Mouse (Mus musculus) forebrain, embryonic 15.5 days (tissue): ENCODE data around the gene Pla2g1b. TPM values are rescaled to one million over a fixed set of nuclear protein-coding genes. Genes with fewer than 3 reads are reported as not detected.
"Not testable (repeated sequence)": the region's sequence is repeated elsewhere in the genome, so short reads cannot be mapped to it uniquely, and the experiment has no call there.

Experiments
- ATAC-seq: fragments of 200-750 bp; cut with Nextera tagmentation; replicated peaks from 2 replicates; pipeline ENCODE4 v1.8.0; 2017; ENCODE audit warnings: mild to moderate bottlenecking, moderate TSS enrichment, moderate library complexity
- H3K27ac ChIP-seq: fragments of 300-500 bp; sonication (generic); replicated peaks from 2 replicates; pipeline ENCODE4 v1.5.1; 2015; ENCODE audit warnings: mild to moderate bottlenecking, inconsistent platforms
- H3K27me3 ChIP-seq: fragments of 300-500 bp; sonication (generic); 2 replicates; pipeline ENCODE4 v1.6.1; 2015; ENCODE audit warnings: inconsistent platforms
- H3K36me3 ChIP-seq: fragments of 300-500 bp; sonication (generic); 2 replicates; pipeline ENCODE4 v1.6.1; 2015; ENCODE audit warnings: mild to moderate bottlenecking, inconsistent platforms
- H3K4me1 ChIP-seq: fragments of 300-500 bp; sonication (generic); 2 replicates; pipeline ENCODE4 v1.6.1; 2015; ENCODE audit warnings: inconsistent platforms
- H3K4me2 ChIP-seq: fragments of 300-500 bp; sonication (generic); replicated peaks from 2 replicates; pipeline ENCODE4 v1.6.1; 2015; ENCODE audit warnings: mild to moderate bottlenecking, inconsistent platforms
- H3K4me3 ChIP-seq: fragments of 300-500 bp; sonication (generic); 2 replicates; pipeline ENCODE4 v1.5.1; 2015; ENCODE audit warnings: mild to moderate bottlenecking, inconsistent platforms
- H3K9ac ChIP-seq: fragments of 300-500 bp; sonication (generic); replicated peaks from 2 replicates; pipeline ENCODE4 v1.6.1; 2015; ENCODE audit warnings: mild to moderate bottlenecking, inconsistent platforms
- H3K9me3 ChIP-seq: fragments of 300-500 bp; sonication (generic); 2 replicates; pipeline ENCODE4 v1.6.1; 2016; ENCODE audit warnings: inconsistent platforms
- WGBS: fragments of 180-500 bp; shearing (Covaris S2); methylation state at CpG from one replicate; pipeline ENCODE4 v1.1.7; 2015; ENCODE audit warnings: mixed read lengths; 5-methylcytosine and 5-hydroxymethylcytosine counted together
- polyA plus RNA-seq: library from polyadenylated mRNA; unstranded; fragments of >200 nt; fragmentation: Nextera tagmentation; extraction: Ambion mirVana; gene quantifications from 2 replicates; pipeline ENCODE4 v1.2.1, GENCODE M21; 2015

The Pla2g1b gene
- polyA plus RNA-seq, 1 experiment from 2014 or later = not detected

GRCm38 (mm10) chr5:115514896-115515587, 49.0 kb downstream of the Pla2g1b start:
- no peak overlapping the region for H3K4me3 ChIP-seq
- no peak overlapping the region for H3K9ac ChIP-seq
- no peak overlapping the region for H3K4me2 ChIP-seq
- peaks cover 15% of the 10 kb centered on the region for H3K4me1 ChIP-seq
- no peaks in the 10 kb centered on the region for H3K36me3 ChIP-seq
- H3K27me3 ChIP-seq = no peaks in the 10 kb centered on the region
- peak overlapping the region; percentile 22 for H3K27ac ChIP-seq
- ATAC-seq = no peak; the same call in 1 of the 2 replicates
- 55% methylated on average over 20 of the region's 20 CpGs for WGBS
- H3K9me3 ChIP-seq = no peaks in the 10 kb centered on the region

GRCm38 (mm10) chr5:115516081-115516907, 50.2 kb downstream of the Pla2g1b start:
- H3K9me3 ChIP-seq = no peaks in the 10 kb centered on the region
- H3K27ac ChIP-seq = no peak overlapping the region
- no peak overlapping the region for H3K9ac ChIP-seq
- no peaks in the 10 kb centered on the region for H3K27me3 ChIP-seq
- no peak overlapping the region for H3K4me2 ChIP-seq
- WGBS = 80% methylated on average over 32 of the region's 32 CpGs
- no peak for ATAC-seq
- H3K4me3 ChIP-seq = no peak overlapping the region
- H3K4me1 ChIP-seq = peaks cover 12% of the 10 kb centered on the region
- H3K36me3 ChIP-seq = no peaks in the 10 kb centered on the region

GRCm38 (mm10) chr5:115516908-115517307, 50.8 kb downstream of the Pla2g1b start:
- Histone ChIP-seq H3K4me1 (peaks cover 12% of the 10 kb centered on the region), H3K9me3 (no peaks in the 10 kb centered on the region), H3K4me2 (no peak overlapping the region), H3K4me3 (no peak overlapping the region), H3K9ac (no peak overlapping the region), H3K27me3 (no peaks in the 10 kb centered on the region), H3K27ac (no peak overlapping the region), H3K36me3 (no peaks in the 10 kb centered on the region)
- no peak for ATAC-seq
- WGBS = 86% methylated on average over 7 of the region's 7 CpGs

GRCm38 (mm10) chr5:115517501-115517900, 51.4 kb downstream of the Pla2g1b start:
- Histone ChIP-seq H3K4me2 (no peak overlapping the region), H3K27ac (no peak overlapping the region), H3K4me1 (peaks cover 12% of the 10 kb centered on the region), H3K36me3 (no peaks in the 10 kb centered on the region), H3K9me3 (no peaks in the 10 kb centered on the region), H3K27me3 (no peaks in the 10 kb centered on the region), H3K9ac (no peak overlapping the region), H3K4me3 (no peak overlapping the region)
- ATAC-seq = no peak
- WGBS = 94% methylated on average over 9 of the region's 9 CpGs

GRCm38 (mm10) chr5:115518214-115518613, 52.2 kb downstream of the Pla2g1b start:
- not testable (repeated sequence) for H3K4me2 ChIP-seq, H3K27ac ChIP-seq, H3K27me3 ChIP-seq, H3K36me3 ChIP-seq, ATAC-seq, H3K9me3 ChIP-seq, H3K9ac ChIP-seq, H3K4me3 ChIP-seq
- H3K4me1 ChIP-seq = peaks cover 12% of the 10 kb centered on the region
- 95% methylated on average over 8 of the region's 8 CpGs for WGBS

- Histone ChIP-seq H3K4me1 (peaks cover 10% of the 10 kb centered on the region), H3K4me3 (no peak overlapping the region), H3K36me3 (no peaks in the 10 kb centered on the region), H3K9me3 (no peaks in the 10 kb centered on the region), H3K9ac (no peak overlapping the region), H3K4me2 (no peak overlapping the region), H3K27me3 (no peaks in the 10 kb centered on the region), H3K27ac (no peak overlapping the region)
- ATAC-seq = no peak
- WGBS = 88% methylated on average over 21 of the region's 21 CpGs
These were observed 54.3 kb downstream of the Pla2g1b start for GRCm38 (mm10) chr5:115520325-115520869.

- H3K27ac ChIP-seq = no peak overlapping the region; the same call in 1 of the 2 replicates
- no peaks in the 10 kb centered on the region for H3K36me3 ChIP-seq
- H3K27me3 ChIP-seq = no peaks in the 10 kb centered on the region
- H3K4me2 ChIP-seq = no peak overlapping the region
- ATAC-seq = no peak
- no peaks in the 10 kb centered on the region for H3K9me3 ChIP-seq
- WGBS = 79% methylated on average over 21 of the region's 21 CpGs
- no peak overlapping the region for H3K9ac ChIP-seq
- no peak overlapping the region for H3K4me3 ChIP-seq
- H3K4me1 ChIP-seq = peaks cover 14% of the 10 kb centered on the region
These were observed 55.7 kb downstream of the Pla2g1b start for GRCm38 (mm10) chr5:115521553-115522461.

- no peaks in the 10 kb centered on the region for H3K36me3 ChIP-seq
- 87% methylated on average over 4 of the region's 4 CpGs for WGBS
- H3K9ac ChIP-seq = no peak overlapping the region
- H3K9me3 ChIP-seq = no peaks in the 10 kb centered on the region
- peaks cover 14% of the 10 kb centered on the region for H3K4me1 ChIP-seq
- no peak for ATAC-seq
- H3K4me2 ChIP-seq = no peak overlapping the region
- no peaks in the 10 kb centered on the region for H3K27me3 ChIP-seq
- no peak overlapping the region for H3K4me3 ChIP-seq
- H3K27ac ChIP-seq = no peak overlapping the region
These were observed 56.5 kb downstream of the Pla2g1b start for GRCm38 (mm10) chr5:115522531-115522930.

GRCm38 (mm10) chr5:115522981-115523499, 57.0 kb downstream of the Pla2g1b start:
- Histone ChIP-seq H3K27me3 (no peaks in the 10 kb centered on the region), H3K4me3 (no peak overlapping the region), H3K9ac (no peak overlapping the region), H3K36me3 (no peaks in the 10 kb centered on the region), H3K4me2 (no peak overlapping the region), H3K9me3 (no peaks in the 10 kb centered on the region), H3K4me1 (peaks cover 14% of the 10 kb centered on the region), H3K27ac (no peak overlapping the region)
- ATAC-seq = no peak
- WGBS = 78% methylated on average over 15 of the region's 15 CpGs

- H3K36me3 ChIP-seq = no peaks in the 10 kb centered on the region
- H3K4me3 ChIP-seq = no peak overlapping the region
- ATAC-seq = no peak
- H3K9ac ChIP-seq = no peak overlapping the region
- no peaks in the 10 kb centered on the region for H3K27me3 ChIP-seq
- peaks cover 14% of the 10 kb centered on the region for H3K4me1 ChIP-seq
- no peak overlapping the region for H3K4me2 ChIP-seq
- no peak overlapping the region for H3K27ac ChIP-seq
- H3K9me3 ChIP-seq = no peaks in the 10 kb centered on the region
- WGBS = 13% methylated on average over 15 of the region's 15 CpGs
These were observed 57.9 kb downstream of the Pla2g1b start for GRCm38 (mm10) chr5:115523971-115524370.
